Mouse (Mus musculus) thymus, adult 18-20 months (tissue): ENCODE results near the gene Madd.
"Not testable (repeated sequence)": the region's sequence is repeated elsewhere in the genome, so short reads cannot be mapped to it uniquely, and the experiment has no call there.

Experiments
- DNase-seq, 2 experiments: peaks; one replicate each; pipeline ENCODE4 v3.0.0; 2022; ENCODE audit warnings: mixed read lengths in 2 of 2

The Madd gene

GRCm38 (mm10) chr2:91121497-91121896, 62.1 kb downstream of the Madd start:
- no peak for DNase-seq

- no peak for DNase-seq
Measured at GRCm38 (mm10) chr2:91121011-91121410, 62.6 kb downstream of the Madd start.

DNA sequence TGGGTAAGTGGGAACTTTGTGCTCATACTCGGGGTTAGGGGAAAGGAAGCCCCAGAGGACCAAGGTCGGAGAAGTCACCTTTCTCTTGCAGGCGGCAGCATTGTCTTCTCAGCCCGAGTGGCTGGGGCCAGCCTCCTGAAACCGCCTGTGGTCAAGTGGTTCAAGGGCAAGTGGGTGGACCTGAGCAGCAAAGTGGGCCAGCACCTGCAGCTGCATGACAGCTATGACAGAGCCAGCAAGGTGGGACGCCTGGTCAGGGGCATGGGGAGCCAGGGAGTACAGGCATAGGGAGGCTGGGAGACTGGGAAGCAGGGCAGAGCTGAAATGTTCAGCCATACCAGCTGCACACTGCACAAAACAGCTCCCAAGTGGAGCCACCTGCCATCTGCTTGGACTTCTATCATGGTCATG, 63.4 kb downstream of the Madd start:
- DNase-seq, result no peak

GRCm38 (mm10) chr2:91119551-91119950, 64.1 kb downstream of the Madd start:
- DNase-seq, result no peak

GRCm38 (mm10) chr2:91119061-91119460, 64.6 kb downstream of the Madd start:
- no peak for DNase-seq

GRCm38 (mm10) chr2:91118647-91119046, 65.0 kb downstream of the Madd start:
- no peak for DNase-seq

- no peak for DNase-seq
Measured at GRCm38 (mm10) chr2:91117585-91118275, 65.9 kb downstream of the Madd start, which contains the start of gene Mybpc3. Gene Mybpc3 (plus strand): TSS chr2:91118144.

- DNase-seq, result no peak
Measured at GRCm38 (mm10) chr2:91116842-91117241, 66.8 kb downstream of the Madd start.

DNA sequence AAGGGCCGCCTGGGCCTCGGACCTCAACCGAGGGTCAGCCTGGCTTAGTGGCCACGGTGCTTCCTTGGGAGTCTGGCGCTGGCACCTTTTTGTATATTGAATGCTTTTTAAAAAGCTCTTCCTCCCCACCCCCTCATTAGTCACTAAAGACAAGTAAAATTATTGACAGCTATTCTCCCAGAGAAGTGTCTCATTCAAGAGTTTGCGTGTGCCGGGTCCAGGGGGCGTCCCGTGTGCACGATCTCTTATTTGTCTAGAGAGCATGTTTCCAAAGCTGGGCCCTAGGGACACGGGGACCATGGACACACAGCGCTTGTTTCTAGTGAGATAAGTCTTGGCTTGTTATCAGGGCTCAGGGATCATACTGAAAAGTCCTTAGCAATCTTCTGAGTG, 68.1 kb downstream of the Madd start:
- DNase-seq, result no peak

DNA sequence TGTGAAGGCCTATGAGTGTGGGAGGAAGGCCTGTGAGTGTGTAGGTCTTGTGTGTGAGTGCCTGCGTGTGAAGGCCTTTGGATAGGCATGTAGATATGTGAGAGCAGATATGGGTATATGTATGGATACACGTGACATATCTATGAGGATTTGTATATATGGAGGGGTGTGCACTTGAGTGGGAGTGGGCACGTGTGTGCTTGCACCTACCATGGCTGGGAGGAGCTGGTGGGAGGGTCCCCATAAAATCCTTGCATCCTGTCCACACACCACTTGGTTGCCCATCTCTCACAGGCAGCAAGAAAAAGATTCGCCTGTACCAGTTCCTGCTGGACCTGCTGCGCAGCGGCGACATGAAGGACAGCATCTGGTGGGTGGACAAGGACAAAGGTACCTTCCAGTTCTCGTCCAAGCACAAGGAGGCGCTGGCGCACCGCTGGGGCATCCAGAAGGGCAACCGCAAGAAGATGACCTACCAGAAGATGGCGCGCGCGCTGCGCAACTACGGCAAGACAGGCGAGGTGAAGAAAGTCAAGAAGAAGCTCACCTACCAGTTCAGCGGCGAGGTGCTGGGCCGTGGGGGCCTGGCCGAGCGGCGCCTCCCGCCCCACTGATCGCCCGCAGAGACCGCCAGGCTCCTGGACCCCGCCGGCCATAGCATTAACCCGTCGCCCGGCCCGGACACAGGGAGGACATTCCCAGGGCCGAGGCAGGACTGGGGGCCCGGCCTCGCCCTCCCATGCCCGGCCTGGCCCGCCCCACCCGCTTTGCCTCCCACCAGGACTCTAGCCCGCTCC, 68.7 kb downstream of the Madd start:
- peak; percentile 28 to 35 for DNase-seq

GRCm38 (mm10) chr2:91113852-91114251, 69.8 kb downstream of the Madd start:
- DNase-seq, result no peak

GRCm38 (mm10) chr2:91113334-91113733, 70.3 kb downstream of the Madd start:
- no peak for DNase-seq

DNA sequence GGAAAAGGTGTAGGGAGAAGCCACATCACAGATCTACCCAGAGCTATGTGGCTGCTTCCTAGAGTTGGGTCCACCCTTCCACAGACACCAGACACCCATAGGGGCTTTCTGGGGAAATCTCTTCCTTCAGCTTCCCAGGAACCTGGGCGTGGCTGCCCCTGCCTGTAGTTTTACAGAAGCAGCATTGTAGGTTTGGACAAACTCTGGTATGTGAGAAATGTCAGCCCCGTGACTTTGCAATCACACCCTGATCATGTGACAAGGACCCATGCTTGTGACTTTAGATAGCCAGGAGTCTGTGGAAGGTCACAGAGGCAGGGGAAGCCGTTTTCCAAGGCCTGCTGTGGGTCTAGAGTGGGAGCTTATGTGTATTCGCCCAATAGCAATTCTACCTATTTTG, 71.1 kb downstream of the Madd start:
- DNase-seq, result no peak

DNA sequence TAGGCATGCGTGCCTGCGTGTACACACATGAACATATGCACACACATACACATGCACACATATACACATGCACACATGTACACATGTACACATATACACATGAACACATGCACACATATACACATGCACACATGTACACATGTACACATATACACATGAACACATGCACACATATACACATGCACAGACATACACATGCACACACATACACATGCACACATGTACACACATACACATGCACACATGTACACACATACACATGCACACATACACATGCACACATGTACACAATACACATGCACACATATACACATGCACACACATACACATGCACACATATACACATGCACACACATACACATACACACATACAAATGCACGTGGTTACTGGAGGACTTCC, 71.8 kb downstream of the Madd start:
- not testable (repeated sequence) for DNase-seq

DNA sequence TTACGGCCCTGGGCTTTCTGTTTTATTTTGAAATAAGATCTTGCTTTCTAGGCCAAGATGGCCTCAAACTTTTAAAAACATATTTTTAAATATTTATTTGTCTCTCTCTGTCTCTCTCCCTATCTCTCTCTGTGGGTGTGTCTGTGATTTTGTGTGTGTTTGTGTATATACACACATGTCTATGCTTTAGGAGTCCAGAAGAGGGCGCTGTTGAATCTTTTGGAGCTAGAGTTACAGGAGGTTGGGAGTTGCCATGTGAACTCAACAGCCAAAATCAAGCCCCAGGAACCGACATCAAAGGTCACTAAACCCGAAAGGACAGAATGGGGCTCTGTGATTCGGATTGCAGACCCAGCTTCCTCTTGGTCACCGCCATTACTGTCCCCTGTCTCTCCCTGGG, 73.2 kb downstream of the Madd start:
- DNase-seq, result no peak

DNA sequence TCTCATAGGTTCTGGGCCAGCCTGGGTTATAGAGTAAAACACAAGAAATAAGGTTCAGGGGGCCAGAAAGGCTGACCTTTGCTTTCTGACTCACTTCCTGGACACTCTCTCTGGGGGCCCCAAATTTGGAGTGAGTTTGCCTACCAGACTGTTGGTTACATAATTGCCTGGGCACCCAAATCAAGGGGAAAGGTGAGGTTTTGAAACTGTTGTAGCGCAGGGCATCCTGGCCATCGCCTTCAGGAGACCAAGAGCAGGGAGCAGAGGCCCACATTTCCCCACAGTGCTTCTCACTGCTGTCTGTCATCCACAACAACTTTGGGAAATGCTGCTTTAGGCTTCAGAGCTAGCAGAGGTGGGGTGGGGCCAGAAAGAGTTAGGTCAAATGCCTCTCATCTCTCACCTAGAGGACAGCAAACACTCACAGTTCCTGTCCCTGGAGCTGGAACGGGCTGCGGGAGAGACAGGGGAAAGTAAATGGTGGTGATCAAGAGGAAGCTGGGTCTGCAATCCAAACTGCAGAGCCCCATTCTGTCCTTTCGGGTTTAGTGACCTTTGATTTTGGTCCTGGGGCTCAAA, 73.7 kb downstream of the Madd start:
- no peak for DNase-seq

DNA sequence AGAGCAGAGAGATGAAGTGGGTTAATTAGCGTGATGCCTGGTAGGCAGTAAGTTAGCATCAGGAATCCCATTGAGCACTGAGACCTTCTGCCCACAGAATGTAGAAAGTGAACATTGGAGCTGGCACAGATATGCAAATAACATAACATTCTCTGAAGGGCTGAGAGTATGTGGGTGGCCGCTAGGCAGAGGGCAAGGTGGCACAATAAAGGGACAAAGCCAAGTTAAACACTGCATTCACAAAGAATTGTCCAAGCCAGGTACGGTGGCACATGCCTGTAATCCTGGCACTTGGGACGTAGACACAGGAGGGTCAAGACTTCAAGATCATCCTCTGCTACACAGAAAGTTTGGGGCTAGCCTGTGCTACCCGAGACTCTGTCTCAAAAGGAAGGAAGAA, 74.4 kb downstream of the Madd start:
- no peak for DNase-seq

- DNase-seq, result no peak
Measured at GRCm38 (mm10) chr2:91108156-91108555, 75.5 kb downstream of the Madd start.

DNA sequence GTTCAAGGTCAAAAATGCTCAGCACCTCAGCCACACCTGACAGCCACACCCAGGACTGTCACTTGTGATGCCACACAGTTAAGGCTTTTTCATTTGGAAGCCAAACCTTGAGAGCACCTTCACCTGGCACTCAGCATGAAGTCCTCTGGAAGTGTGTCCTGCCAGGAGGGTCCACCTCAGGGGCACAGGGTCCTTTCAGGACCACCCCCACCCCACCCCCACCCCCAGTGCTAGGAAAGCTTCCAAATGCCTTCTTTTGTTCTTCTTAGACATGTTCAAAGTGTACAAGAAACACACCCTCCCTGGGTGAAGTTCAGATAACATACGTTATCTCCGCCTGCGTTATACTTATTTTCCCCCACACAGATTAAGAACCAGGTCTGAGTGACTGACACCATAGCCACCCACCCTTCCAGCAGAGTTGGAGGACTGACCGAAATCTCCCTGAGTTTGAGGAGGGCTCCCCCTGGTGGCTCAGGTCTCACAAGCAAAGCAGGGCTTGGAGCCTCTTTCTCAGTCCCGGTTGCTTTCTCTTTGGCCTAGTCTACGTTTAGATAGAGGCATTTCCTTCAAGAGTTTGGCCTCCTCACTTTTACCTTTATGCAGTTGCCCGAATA, 82.4 kb downstream of the Madd start:
- DNase-seq, result peak; percentile 69 to 76

DNA sequence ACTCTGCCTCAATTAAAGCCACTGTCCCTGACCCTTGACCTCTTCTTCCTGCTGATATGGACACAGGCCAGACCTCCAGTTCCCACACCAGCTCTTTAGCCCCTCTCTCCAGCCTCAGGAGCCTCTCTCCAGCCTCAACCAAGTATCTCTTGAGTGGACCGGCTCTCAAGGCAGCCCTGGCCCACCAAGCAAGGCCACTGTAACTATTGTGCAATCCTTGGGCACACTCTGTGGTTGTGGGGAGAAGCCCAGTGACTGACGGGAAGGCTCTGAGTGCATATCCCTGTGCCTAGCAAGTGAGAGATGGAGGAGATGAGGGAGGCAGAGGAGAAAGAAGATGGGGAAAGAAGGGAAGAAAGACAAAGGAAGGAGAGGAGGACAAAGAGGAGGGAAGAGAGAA, 85.5 kb downstream of the Madd start:
- no peak for DNase-seq

DNA sequence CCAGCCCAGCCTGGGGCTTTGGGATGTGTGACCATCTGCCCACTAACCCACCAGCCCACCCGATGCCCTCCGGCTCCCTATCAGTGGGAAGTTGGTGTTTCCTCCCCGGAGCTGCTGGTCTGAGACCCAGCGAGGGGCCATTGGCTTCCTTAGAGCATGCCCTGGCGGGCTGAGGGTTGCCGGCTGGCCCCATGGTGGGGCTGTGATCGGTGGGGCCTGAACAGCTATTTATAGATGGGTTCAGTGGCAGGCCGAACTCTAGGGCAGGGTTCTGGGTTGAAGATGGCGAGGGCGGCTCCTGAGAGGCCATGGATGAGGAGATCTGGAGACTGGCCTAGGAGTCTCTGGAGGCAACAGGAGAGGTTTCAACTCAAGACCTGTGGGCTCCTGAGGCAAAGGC, 86.6 kb downstream of the Madd start:
- no peak for DNase-seq

DNA sequence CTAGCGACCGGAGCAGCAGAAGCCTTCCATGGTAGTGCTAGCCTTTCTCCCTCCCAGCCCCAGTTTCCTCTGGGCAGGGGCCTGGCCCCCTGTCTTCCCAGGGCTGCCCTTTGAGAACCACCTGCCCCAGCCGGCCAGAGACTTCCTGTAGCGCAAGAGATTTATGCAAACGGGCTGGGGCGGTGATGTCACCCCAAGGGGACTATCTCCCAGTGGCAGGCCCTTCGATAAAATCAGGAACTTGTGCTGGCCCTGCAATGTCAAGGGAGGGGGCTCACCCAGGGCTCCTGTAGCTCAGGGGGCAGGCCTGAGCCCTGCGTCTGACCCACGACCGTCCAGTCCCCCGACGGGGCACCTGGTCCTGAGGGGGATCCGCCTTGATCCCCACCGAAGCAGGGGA, 87.1 kb downstream of the Madd start:
- DNase-seq, result no peak

- DNase-seq, result no peak
Measured at GRCm38 (mm10) chr2:91090827-91091226, 92.8 kb downstream of the Madd start.

DNA sequence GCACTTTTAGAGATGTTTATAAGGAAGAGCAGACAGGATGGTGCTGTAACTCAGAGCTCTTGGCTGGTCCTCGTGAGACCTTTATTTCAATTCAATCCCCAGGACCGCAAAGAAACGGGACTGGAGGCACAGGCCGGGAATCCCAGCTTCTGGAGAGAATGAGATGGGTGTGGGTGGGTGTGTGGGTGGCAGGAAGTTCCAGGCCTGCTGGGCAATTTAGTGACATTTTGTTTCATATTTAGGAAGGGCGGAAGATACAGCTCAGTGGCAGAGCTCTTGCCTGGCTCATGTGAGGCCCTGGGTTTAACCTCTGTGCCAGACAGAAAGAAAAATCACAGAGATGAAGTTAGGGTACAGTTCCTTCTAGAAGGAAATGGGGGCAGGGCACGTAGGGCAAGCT, 93.4 kb downstream of the Madd start:
- no peak for DNase-seq
